Mouse (Mus musculus): ENCODE results near the gene Angptl1.

Angptl1 gene

DNA sequence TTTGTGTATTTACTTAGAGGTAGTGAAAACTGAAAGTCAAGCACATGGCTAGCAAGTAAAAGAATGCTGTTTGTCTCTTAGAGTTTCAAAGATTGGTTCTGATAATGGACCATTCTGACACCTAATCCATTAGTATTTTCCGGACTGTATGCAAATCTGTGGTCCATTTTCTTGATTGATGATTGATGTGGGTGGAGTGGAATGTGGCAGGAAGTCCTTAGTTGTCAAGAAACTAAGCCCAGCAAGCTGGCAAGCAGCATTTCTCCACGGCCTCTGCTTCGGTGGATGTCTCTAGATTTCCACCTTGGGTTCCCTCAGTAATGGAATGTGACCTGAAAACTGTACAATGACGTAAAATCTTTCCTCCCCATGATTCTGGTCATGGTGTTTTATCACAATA lies 32.3 kb downstream of the Angptl1 start:
- DNase-seq (ENCODE audit: low read depth, low spot score): no peak

DNA sequence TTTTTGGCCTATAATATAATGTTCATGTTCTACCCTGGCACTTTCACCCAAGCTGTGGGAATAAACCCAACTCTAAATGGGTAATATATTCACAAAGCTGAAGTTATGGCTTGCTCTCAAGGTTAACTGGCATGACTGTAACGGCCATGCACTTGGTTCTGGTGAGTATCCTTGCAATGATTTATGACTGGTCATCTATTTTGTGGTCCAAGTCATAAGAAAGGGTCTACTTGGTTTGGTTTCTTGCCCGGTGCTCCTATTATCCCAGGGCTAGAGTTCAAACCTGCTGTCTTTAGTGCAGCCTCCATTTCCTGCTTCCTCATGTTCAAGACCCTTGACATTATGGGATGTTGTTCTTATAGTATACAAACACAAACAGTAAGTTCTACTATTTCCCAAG lies 46.4 kb downstream of the Angptl1 start:
- DNase-seq (ENCODE audit: low read depth, low spot score): no peak

GRCm38 (mm10) chr1:156885879-156886278 lies 47.5 kb downstream of the Angptl1 start:
- DNase-seq (ENCODE audit: low read depth, low spot score): no peak

GRCm38 (mm10) chr1:156888830-156889229 lies 50.5 kb downstream of the Angptl1 start:
- peak; percentile 31 for DNase-seq (ENCODE audit: low read depth, low spot score)

DNA sequence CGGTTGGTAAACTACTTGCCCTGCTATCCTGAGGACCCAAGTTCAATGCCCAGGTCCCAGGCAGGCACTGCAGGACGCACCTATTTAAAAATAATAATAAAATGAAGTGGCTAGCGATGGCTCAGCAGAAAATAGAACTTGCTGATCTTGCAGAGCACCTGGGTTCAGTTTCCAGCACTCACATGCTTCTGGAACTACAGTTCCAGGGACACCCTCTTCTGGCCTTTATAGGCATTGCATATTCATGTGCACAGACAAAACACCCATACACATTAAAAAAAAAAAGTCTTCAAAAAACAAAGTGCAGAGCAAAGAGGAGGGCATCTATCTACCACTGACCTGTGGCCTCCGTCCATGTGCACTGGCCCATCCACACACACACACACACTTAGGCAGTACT lies 53.2 kb downstream of the Angptl1 start:
- DNase-seq (ENCODE audit: low read depth, low spot score): peak; percentile 61

DNA sequence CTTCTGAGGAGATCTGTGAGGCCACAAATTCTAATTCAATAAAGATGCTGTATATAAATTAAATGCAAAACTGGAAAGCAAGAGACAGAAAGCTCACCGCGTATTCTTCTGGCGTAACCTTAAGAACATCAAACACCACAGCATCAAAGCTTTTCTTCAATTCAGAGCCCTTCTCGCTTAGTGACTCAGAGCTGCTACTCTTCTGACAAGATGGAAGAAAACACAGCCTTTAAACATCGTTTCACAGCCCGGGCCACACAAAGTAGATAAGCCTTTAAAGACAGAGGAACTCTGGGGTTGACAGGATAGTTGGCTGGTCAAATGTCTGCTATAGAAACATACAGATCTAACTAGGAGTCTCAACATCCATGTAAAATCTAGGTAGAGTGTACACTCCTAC lies 63.3 kb downstream of the Angptl1 start:
- DNase-seq (ENCODE audit: low read depth, low spot score): no peak

DNA sequence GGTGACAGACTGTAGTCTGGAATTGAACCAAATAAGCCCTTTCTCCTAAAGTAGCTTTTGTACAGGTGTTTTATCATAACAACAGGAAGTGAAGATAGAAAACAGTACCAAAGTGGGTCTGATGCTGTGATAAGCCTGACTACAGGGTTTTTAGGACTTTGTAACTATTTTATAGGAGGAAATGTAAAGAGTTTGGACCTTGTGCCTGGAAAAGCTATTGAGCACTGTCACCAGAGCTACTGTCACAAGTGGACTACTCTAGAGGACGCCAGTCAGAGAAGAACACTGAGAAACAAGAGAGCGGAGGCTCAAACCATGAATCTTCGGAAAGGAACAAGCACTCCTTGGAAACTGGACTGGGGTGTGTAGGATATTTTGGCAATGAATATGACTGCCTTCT lies 65.5 kb downstream of the Angptl1 start:
- no peak for DNase-seq (ENCODE audit: low read depth, low spot score)

DNA sequence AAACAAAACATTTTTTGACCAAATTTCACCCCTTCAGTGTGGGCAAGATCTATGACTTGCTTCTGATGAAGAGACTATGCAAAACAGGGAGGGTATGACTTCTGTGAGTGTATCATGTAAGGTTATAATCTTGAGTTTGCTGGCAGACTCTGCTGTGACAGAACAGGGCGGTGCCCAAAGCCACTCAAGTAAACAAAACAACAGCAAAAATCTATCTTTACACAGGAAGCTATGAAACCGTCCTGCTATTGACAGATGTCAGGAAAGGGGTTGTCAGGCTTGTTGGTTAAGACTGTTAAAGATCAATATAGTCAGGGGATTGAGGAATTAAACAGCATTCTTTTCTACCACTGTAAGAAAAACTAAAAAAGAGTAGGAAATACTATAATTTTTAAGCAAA lies 67.3 kb downstream of the Angptl1 start:
- DNase-seq (ENCODE audit: low read depth, low spot score): no peak

DNA sequence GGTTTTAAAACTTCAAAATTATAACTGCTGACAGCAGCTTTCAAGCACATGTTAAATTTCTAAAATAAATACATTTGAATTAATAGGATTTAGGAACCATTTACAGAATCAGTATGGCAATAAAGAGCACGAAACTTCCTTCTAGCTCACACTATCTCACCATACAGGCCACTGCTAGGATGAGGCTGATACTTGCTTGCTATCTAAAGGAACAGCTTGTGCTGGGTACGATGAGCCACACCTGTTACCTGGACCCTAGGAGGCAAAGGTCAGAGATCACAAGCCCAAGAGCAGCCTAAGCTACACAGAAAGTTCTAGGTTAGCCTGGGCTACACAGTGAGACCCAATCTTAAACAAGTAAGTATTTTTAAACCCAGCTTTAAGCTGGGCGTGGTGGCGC lies 70.9 kb downstream of the Angptl1 start:
- DNase-seq (ENCODE audit: low read depth, low spot score): no peak

DNA sequence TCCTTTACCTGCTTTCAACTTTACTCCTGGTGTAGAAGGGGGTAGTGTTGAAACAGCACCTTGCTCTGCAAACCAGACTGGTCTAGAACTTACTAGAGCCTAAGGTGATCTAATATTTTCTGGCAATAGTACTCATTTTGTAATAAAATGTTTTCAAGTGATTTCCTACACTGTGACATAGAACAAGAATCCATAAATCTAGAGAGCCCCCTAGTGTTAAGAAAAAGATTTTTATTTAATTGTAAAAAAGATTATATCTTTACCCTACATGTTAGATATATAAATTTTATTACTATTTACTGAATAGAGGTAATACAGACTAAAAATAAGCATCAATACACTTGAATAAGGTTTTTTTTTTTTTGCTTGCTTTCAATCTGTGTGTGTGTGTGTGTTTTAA lies 71.5 kb downstream of the Angptl1 start:
- no peak for DNase-seq (ENCODE audit: low read depth, low spot score)

All from ZHBTc4 (cell line).